Comparison of ENCODE assay signal across 8 mouse cellular contexts in genomic region chr3:37769268-37769756, GRCm38 (mm10). TPM values are rescaled to one million over a fixed set of nuclear protein-coding genes. Genes with fewer than 3 reads are reported as not detected.
DNase-seq lines count a peak whose midpoint lies in the region; ATAC-seq and TF ChIP-seq lines count a peak whose summit lies in the region.

No protein-coding gene starts in this region.

- DNase-seq in ovary, postnatal 36 days (ENCODE audit: low spot score) = peak; percentile 24
- DNase-seq in ovary, adult 18-20 months (ENCODE audit: low spot score) = no peak
- peak; percentile 74 for DNase-seq in gastrocnemius, postnatal 25 days
- DNase-seq in intestine, embryonic 14.5 days (ENCODE audit: low spot score) = peak; percentile 74
- peak; percentile 56 to 60 for DNase-seq in left cerebral cortex, adult 2 months (ENCODE audit: extremely low spot score in 1 of 2, low spot score in 2 of 2)
- peak; percentile 79 for DNase-seq in lung, postnatal 14 days
- peak; percentile 73 for DNase-seq in right cerebral cortex, postnatal 14 days

- intact Hi-C loops in left cerebral cortex, adult 2 months (cut with DNase I) = loop anchor here (2.0 to 5.0 kb wide), 2 partner anchors 45 to 112 kb away; partner anchors contain the start of gene Gm5148

- H3K4me1 ChIP-seq in intestine, embryonic 14.5 days (replicated peaks; ENCODE audit: control insufficient read depth, insufficient read depth, low read length) = peaks cover 42% of the 10 kb centered on the region

- TF ChIP-seq CTCF in left cerebral cortex, adult 2 months (IDR thresholded peaks at IDR 0.05) = no peak

- H3K27ac ChIP-seq in intestine, embryonic 14.5 days (ENCODE audit: low read depth) = peak overlapping the region; percentile 87
- peak overlapping the region; percentile 89 for H3K27ac ChIP-seq in left cerebral cortex, adult 2 months

- ATAC-seq in common myeloid progenitor, adult 5-6 weeks (replicated peaks; ENCODE audit: low read depth, poor library complexity, severe bottlenecking) = peak; percentile 91
- peak; percentile 79 for ATAC-seq in intestine, embryonic 14.5 days (replicated peaks; ENCODE audit: low FRiP score, low TSS enrichment, low read depth)

- H3K4me2 ChIP-seq in intestine, embryonic 14.5 days (ENCODE audit: low read length) = peak overlapping the region; percentile 25; the same call in 1 of the 2 replicates

- no peaks in the 10 kb centered on the region for H3K36me3 ChIP-seq in intestine, embryonic 14.5 days (ENCODE audit: control insufficient read depth, insufficient read depth, low read length)

- no peak overlapping the region for H3K4me3 ChIP-seq in intestine, embryonic 14.5 days (ENCODE audit: low read depth, low read length)
- H3K4me3 ChIP-seq in left cerebral cortex, adult 2 months = no peak overlapping the region; the same call in 1 of the 2 replicates

- no peaks in the 10 kb centered on the region for H3K9me3 ChIP-seq in intestine, embryonic 14.5 days (ENCODE audit: control insufficient read depth, low read length)

- WGBS in intestine, embryonic 14.5 days = 12% methylated on average over 5 of the region's 5 CpGs

- H3K27me3 ChIP-seq in intestine, embryonic 14.5 days (replicated peaks; ENCODE audit: control insufficient read depth, insufficient read depth, low read length) = no peaks in the 10 kb centered on the region

- H3K9ac ChIP-seq in intestine, embryonic 14.5 days (ENCODE audit: low read length) = 0 out of 2 replicates have a peak overlapping the region, but pooled peaks have one; percentile 13

RNA-seq across cellular contexts. Expression of gene Gm5148, which starts 45.0 kb away (rescaled TPM):
- total RNA-seq in common myeloid progenitor, adult 5-6 weeks (2017) = 47.1 and 54.4 TPM in 2 replicates
- total RNA-seq in gastrocnemius, postnatal 25 days (2021) = under 1 TPM in 1 of 2 experiments, not detected in 1; 0.18 TPM
- 5.2 and 6.0 TPM in 2 replicates for polyA plus RNA-seq in intestine, embryonic 14.5 days (2014; fragmentation: Nextera tagmentation; extraction: Ambion mirVana)
- 1 to 10 TPM; 3.5 to 3.7 TPM for total RNA-seq in left cerebral cortex, adult 2 months (2021)

Comparison
In these comparisons a context has a peak if more than half of its experiments do, and no peak if none do; other contexts are left out.
1. RNA of gene Gm5148, which starts 45.0 kb away (total RNA-seq): 47.1 to 54.4 TPM in common myeloid progenitor, adult 5-6 weeks; 3.5 to 3.7 TPM in left cerebral cortex, adult 2 months and 0.18 TPM in gastrocnemius, postnatal 25 days; every median in the first group is over 10 times any median in the second.